Mouse (Mus musculus): Measurements from ENCODE around the gene Itgax. TPM values are rescaled to one million over a fixed set of nuclear protein-coding genes. Genes with fewer than 3 reads are reported as not detected.

Gene Itgax
- under 1 TPM in 1 of 2 experiments, not detected in 1; 0.04 TPM for polyA plus RNA-seq (2017; shearing (Covaris generic))

GRCm38 (mm10) chr7:128128741-128129720, at the start of gene Itgax:
Gene Itgax (plus strand): TSS chr7:128129547.

DNA sequence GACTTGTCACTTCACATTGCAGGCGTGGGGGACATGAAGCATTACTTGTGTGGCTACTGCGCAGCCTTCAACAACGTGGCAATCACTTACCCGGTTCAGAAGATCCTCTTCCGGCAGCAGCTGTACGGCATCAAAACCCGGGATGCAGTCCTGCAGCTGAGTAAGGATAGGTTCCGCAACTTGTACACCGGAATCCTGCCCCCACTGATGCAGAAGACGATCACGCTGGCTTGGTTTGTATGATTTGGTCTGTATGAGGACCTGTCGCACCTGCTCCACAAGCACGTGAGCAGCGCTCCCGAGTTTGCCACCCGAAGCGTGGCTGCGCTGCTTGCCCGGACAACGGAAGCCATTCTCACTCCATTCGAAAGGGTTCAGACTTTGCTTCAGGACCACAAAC, 24.7 kb downstream of the Itgax start, which contains the start of gene Itgad:
Gene Itgad, plus strand, starts transcription at position 301 of the 400 bp plus-strand sequence.

Other genes with a start within 250 kb of the Itgax start
- 1 to 10 TPM; 1.1 to 2.5 TPM for gene Prss53, start 238.6 kb upstream of the Itgax start, polyA plus RNA-seq (2017; shearing (Covaris generic))
- gene Gm21974, start 234.1 kb upstream of the Itgax start, polyA plus RNA-seq (2017; shearing (Covaris generic)) = not detected
- 10 to 100 TPM; 43.9 to 54.4 TPM for gene Vkorc1, start 233.9 kb upstream of the Itgax start, polyA plus RNA-seq (2017; shearing (Covaris generic))
- gene Bckdk, start 225.5 kb upstream of the Itgax start, polyA plus RNA-seq (2017; shearing (Covaris generic)) = 10 to 100 TPM; 50.0 to 58.9 TPM
- 10 to 100 TPM; 37.9 to 46.2 TPM for gene Kat8, start 217.0 kb upstream of the Itgax start, polyA plus RNA-seq (2017; shearing (Covaris generic))
- gene Prss8, start 199.4 kb upstream of the Itgax start, polyA plus RNA-seq (2017; shearing (Covaris generic)) = 1 to 10 TPM in 1 of 2 experiments, under 1 TPM in 1; 0.76 to 1.9 TPM
- gene Prss36, start 182.8 kb upstream of the Itgax start, polyA plus RNA-seq (2017; shearing (Covaris generic)) = 1 to 10 TPM; 2.9 to 3.4 TPM
- 100 to 1,000 TPM; 120 to 128 TPM for gene Fus, start 162.1 kb upstream of the Itgax start, polyA plus RNA-seq (2017; shearing (Covaris generic))
- 100 to 1,000 TPM; 256 to 301 TPM for gene Pycard, start 135.7 kb upstream of the Itgax start, polyA plus RNA-seq (2017; shearing (Covaris generic))
- not detected for gene Trim72, start 125.6 kb upstream of the Itgax start, polyA plus RNA-seq (2017; shearing (Covaris generic))
- under 1 TPM; 0.22 to 0.40 TPM for gene Itgam, start 66.9 kb upstream of the Itgax start, polyA plus RNA-seq (2017; shearing (Covaris generic))
- 1 to 10 TPM in 1 of 2 experiments, under 1 TPM in 1; 0.37 to 1.4 TPM for gene Gm49368, start 66.9 kb upstream of the Itgax start, polyA plus RNA-seq (2017; shearing (Covaris generic))
- 1 to 10 TPM in 1 of 2 experiments, not detected in 1; 2.8 TPM for gene Itgad, start 24.8 kb downstream of the Itgax start, polyA plus RNA-seq (2017; shearing (Covaris generic))
- gene Cox6a2, start 76.8 kb downstream of the Itgax start, polyA plus RNA-seq (2017; shearing (Covaris generic)) = under 1 TPM in 1 of 2 experiments, not detected in 1; 0.31 TPM
- 10 to 100 TPM; 10.9 to 20.7 TPM for gene Armc5, start 107.8 kb downstream of the Itgax start, polyA plus RNA-seq (2017; shearing (Covaris generic))
- 1 to 10 TPM; 1.8 to 3.2 TPM for gene 9130023H24Rik, start 108.5 kb downstream of the Itgax start, polyA plus RNA-seq (2017; shearing (Covaris generic))
- gene Tgfb1i1, start 117.3 kb downstream of the Itgax start, polyA plus RNA-seq (2017; shearing (Covaris generic)) = 1 to 10 TPM; 1.7 to 1.8 TPM
- under 1 TPM; 0.25 to 0.88 TPM for gene Slc5a2, start 136.1 kb downstream of the Itgax start, polyA plus RNA-seq (2017; shearing (Covaris generic))
- 10 to 100 TPM; 25.9 to 34.9 TPM for gene BC017158, start 168.6 kb downstream of the Itgax start, polyA plus RNA-seq (2017; shearing (Covaris generic))